Mouse (Mus musculus) skeletal muscle tissue, adult 2 months (tissue): ENCODE measurements at regions not wholly inside any gene's neighbourhood (a gene's known extent, or its start where the extent isn't known, plus 50 kb on each side); places are given as distances from the start of the nearest gene placed in this dataset.

ENCODE experiments used
- DNase-seq: peaks from one replicate; pipeline ENCODE4 v3.0.0-alpha.2; 2012; ENCODE audit warnings: low read depth, low spot score

- DNase-seq: peak; percentile 13
These were observed 161.5 kb upstream of the Ghitm start for GRCm38 (mm10) chr14:37296531-37296930.

GRCm38 (mm10) chr14:37292084-37292860, 157.2 kb upstream of the Ghitm start:
- peak; percentile 47 for DNase-seq

- no peak for DNase-seq
These were observed 149.3 kb upstream of the Ghitm start for GRCm38 (mm10) chr14:37284391-37284790.

DNA sequence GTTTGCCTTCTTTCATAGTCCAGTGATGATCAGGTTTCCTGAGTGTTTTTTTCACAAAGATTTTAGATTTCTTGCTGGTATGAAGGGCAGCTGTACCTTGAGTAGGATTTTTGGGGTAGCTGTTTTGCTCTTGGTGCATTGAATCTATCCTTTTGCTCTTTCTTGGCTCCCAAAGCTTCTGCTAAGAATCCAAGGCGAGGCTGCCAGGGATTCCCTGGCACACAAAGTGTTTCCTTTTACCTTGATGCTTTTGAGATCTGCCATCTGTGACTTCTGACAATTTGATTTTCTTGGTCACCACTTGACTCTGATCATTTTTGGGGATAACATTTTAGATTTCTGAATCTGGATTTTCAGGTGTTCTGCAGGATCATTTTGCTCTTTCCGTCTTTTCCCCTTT, 144.3 kb upstream of the Ghitm start:
- DNase-seq: no peak

GRCm38 (mm10) chr14:37276728-37277695, 141.9 kb upstream of the Ghitm start:
- DNase-seq: no peak

- no peak for DNase-seq
These were observed 137.0 kb upstream of the Ghitm start for GRCm38 (mm10) chr14:37272063-37272462.

- no peak for DNase-seq
These were observed 136.2 kb upstream of the Ghitm start for GRCm38 (mm10) chr14:37271015-37271933.

GRCm38 (mm10) chr14:37269920-37270319, 134.8 kb upstream of the Ghitm start:
- DNase-seq: no peak

DNA sequence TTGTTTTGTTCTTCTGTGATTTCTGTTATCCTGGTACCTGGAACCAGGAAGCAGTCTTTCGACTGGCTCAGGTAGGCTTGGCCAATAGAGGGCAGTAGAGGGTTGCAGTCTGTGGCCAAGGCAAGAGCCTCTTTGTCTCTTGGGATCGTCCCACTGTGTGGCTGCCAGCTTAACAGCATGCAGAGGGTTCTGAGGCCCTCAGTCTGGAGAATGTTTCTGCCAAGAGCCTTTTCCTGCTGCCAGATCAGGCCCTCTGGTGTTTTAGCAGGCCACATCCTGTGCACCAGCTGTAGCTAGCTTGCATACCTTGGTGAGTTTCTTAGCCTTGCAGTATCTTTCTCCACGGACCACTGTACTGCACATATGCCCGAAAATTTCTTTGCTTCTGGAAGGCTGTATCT, 103.6 kb upstream of the Ghitm start:
- DNase-seq: peak; percentile 34

DNA sequence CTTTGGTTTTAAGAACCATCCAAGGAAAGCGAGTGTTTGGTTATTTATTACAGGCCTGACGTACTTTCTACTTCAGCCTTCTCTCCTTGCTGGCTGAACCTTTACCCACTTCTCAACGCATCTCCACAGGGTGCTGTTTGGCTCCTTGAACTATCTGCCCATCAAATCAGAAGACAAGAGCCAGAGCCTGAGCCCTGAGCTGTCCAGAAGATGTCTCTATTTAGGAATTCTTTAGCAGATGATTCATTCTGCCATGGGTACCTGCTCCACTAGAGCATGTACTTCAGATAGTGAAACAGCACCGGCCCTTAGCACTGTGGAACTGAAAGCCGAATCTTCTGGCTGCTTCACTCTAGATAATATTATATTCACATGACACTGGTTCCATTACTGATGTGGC, 102.1 kb upstream of the Ghitm start:
- no peak for DNase-seq

DNA sequence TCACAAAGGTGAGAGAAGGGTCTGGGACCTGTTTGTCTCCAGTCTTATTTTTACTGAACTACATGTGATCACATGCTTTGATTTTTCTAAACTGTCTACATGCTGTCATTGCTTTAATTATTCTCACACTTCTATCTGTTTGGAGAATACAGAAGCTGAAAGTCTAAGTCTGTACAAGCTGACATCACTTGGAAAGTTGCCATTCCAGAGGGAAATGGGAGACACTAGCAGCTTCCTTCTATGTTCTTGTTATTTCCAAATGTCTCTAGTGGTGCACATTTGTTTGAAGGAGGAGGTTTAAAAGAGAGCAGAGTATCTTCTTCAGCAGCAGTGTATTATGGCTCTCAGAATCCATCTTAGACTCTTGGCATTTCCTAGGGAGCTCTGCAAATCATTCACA, 73.2 kb upstream of the Ghitm start:
- DNase-seq: no peak

GRCm38 (mm10) chr14:37189795-37190194, 54.7 kb upstream of the Ghitm start:
- DNase-seq: no peak
